Mouse (Mus musculus) brown adipose tissue, adult 24 weeks (tissue): ENCODE measurements around the gene Nfya. TPM values are rescaled to one million over a fixed set of nuclear protein-coding genes. Genes with fewer than 3 reads are reported as not detected.

Source experiments
- H3K27ac ChIP-seq: fragments of 200-500 bp; replicated peaks from 2 replicates; pipeline ENCODE4 v1.5.1; 2012; ENCODE audit warnings: low read depth, mild to moderate bottlenecking, low read length
- H3K4me1 ChIP-seq: fragments of 200-500 bp; 2 replicates; pipeline ENCODE4 v1.6.1; 2012; ENCODE audit warnings: low read length, mixed read lengths; ENCODE audit not compliant: control insufficient read depth, insufficient read depth, insufficient read length
- H3K4me3 ChIP-seq: fragments of 200-500 bp; 2 replicates; pipeline ENCODE4 v1.5.1; 2012; ENCODE audit warnings: low read depth, mild to moderate bottlenecking, low read length, moderate library complexity; ENCODE audit not compliant: insufficient read depth
- polyA plus RNA-seq: library from polyadenylated mRNA; stranded (reverse); fragments of >200 nt; gene quantifications from 2 replicates; pipeline ENCODE4 v1.2.4, GENCODE M21; 2012; ENCODE audit not compliant: missing spikeins, insufficient read depth, insufficient read length

Nfya gene
- polyA plus RNA-seq, 1 experiment: 6.3 TPM

DNA sequence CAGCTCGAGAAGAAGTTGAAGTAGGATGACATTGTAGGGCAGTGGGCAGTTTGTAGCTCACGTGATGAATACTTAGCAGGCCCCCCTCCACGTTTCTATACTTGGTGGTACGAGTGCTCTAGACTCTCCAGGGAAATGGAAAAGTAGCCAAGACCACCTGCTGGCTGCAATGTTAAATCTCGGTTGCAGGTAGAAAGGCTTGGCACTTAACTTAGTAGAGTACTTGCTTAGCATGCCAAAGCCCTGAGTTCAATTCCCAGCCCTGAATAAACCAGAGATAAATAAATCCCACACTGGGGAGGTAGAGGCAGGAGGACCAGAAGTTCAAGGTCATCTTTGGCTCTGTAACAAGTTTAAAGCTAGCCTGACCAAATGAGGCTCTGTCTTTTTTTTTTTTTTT, 24.8 kb upstream of the Nfya start:
- Histone ChIP-seq H3K4me1 (no peaks in the 10 kb centered on the region; the same call in 1 of the 2 replicates), H3K27ac (no peak overlapping the region), H3K4me3 (no peak overlapping the region)

DNA sequence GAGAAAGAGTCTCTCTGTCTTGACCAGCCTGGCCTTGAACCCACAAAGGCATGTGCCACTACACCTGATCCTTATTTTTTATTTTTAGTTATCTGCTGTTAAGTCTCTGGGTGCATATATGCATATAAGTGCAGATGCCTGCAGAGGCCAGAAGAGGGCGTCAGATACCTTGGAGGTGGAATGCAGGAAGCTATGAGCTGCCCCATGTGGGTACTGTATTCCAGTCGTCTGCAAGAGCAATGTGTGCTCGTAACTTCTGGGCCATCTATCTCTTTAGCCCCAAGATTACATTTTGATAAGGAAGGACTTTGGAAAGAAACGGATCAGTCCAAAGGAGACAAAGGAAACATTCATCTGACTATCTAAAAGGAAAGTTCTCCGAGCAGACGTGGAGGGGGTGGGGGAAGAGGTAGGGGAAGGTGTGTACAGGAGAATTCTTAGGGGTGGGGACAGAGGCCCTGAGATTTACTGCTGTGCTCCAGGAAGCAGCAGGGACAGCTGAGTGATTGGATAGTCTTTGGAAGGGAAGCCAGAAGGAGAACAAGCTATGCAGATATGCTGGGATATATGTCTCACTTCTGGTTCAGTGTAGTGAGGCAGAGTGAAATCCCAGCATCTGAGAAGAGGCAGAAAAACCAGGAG, 24.1 kb upstream of the Nfya start:
- no peaks in the 10 kb centered on the region; the same call in 1 of the 2 replicates for H3K4me1 ChIP-seq
- no peak overlapping the region for H3K27ac ChIP-seq
- H3K4me3 ChIP-seq: no peak overlapping the region

DNA sequence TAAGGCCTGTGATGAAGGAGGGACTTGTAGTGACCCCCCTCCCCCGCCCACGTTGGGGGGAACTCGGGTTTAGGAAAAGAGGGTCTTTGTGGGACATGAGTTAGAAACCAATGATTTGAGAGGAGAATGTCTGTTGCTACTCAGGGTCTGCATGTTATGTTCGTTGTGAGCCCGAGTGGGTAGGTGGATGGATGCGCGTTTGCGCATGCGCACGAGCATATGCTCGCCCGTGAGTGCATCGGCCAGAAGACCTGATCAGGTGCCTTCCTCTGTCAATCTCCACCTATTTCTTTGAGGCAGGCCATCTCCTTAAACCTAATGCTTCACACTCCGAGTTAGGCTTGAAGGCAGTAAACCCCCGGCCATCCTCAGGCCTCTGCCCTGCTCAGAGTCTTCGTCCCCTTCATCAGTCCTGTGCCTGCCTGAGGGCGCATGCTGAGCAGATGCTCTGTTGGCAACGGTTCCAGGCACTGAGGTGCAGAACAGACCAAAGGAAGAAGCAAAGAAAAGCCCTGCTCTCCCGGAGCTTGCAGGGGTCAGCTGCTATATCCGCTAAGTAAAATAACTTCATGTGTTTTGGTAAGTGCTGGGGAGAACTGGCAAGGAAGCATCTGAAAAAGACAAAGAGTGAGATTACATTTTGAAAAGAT, 23.4 kb upstream of the Nfya start:
- no peak overlapping the region for H3K27ac ChIP-seq
- H3K4me1 ChIP-seq: no peaks in the 10 kb centered on the region; the same call in 1 of the 2 replicates
- no peak overlapping the region for H3K4me3 ChIP-seq

DNA sequence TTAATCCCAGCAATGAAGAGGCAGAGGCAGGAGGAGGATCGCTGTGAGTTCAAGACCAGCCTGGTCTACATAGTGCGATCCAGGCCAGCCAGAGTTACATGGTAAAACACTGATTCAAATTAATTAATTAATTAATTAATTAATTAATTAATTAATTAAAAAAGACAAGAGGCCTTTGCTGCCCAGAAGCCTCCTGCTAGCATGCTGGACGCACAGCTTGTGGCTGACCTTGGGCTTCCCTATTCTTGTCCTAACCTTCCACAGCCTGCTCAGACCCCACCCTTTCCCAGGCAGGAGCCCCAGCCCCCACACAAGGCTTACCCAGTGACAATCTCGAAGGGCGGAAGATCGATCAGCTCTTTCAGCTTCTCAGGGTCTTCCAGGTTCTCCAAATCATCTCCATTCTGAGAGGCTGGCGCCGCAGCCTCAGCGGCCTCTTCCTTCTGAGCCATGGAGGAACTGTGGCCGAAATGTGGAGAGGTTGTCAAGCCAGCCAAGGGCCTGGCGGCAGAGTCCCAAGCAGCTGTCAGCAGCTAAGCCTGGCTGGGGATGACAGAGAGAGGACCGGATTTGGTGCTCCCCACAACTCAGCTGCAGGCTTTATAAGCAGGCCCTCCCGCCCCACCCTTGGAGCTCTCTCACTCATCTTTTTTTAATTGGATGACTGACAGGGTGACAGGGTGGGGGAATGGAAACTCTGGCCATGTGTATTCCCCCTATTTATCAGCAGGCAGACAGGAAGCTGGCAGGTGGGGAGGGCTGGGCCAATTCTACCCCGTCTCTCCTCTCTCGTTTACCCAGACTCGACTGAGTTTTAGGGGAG, 22.7 kb upstream of the Nfya start, which contains the start of gene Apobec2:
Gene Apobec2, minus strand, starts transcription at position 773 of the 823 bp plus-strand sequence.
- no peak within 1 kb of the TSS for H3K27ac ChIP-seq
- no peak within 1 kb of the TSS for H3K4me3 ChIP-seq
- no peaks in the 10 kb centered on the region; the same call in 1 of the 2 replicates for H3K4me1 ChIP-seq

DNA sequence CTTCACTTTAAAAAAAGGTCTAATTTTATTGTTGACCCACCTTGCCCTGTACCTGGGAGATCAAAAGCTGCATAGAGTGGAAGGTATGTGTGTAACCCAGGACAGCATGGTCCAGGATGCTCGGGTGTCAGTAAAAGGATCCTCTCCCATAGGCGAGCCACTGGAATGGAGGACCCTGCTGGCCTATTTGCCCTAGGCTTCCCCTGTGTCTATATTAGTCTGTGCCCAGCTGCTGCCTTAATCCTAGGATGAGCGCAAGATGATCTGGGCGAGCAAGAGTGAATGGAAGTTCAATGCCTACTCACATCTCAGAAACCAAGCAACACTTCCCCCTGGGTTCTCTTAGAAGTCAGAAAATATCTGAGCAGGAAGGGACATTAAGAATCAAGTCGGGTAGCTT, 21.3 kb upstream of the Nfya start:
- peaks cover 6% of the 10 kb centered on the region for H3K4me1 ChIP-seq
- H3K4me3 ChIP-seq: no peak overlapping the region
- H3K27ac ChIP-seq: no peak overlapping the region

DNA sequence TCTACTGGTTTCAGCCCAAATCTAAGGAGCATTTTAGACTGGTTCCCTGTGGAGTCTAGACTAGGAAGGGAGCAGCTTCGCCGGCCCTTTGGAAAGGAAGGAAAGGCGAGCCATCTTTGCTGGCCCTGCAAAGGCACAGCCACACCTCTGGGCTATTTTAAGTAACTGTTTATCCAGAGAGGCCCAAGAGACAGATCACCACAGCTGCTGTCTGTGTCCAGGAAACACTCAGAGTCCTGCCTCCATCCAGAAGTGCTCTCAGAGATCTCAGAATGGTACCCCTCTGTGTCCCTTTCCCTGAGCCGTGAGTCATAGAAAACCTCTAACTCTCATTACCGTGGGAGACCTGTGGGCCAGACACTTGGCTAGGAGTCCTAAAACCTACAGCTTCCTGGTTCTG, 20.7 kb upstream of the Nfya start:
- H3K4me1 ChIP-seq: peaks cover 6% of the 10 kb centered on the region
- no peak overlapping the region for H3K4me3 ChIP-seq
- H3K27ac ChIP-seq: no peak overlapping the region

DNA sequence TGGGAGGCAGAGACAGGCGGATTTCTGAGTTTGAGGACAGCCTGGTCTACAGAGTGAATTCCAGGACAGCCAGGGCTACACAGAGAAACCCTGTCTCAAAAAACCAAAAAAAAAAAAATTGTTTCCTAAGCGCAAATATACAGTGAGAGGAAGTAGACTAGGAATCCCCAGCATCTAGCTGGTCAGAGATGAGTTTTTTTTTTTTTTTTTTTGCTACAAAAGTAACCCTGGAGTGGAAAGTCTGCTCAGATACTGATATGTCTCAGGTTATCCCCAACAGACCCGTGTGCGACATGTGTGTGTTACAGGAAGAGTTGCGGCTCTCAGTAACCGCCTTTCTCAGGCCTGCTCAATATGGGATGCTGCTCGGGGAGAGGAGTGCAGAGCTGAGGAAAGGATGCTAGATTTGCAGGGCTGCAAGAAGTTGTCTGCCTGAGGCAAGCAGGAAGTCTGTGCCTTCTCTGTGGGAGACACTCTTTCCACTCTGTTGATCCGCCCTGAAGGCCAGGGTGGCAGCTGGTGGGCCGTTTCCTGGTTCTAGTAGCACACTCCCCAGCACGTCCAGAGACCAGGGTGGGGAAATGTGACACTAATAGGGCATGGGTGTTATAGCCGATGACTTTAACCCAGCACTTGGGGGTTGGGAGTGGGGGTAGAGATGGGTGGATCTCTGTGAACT, 18.3 kb upstream of the Nfya start:
- no peak overlapping the region for H3K4me3 ChIP-seq
- H3K27ac ChIP-seq: no peak overlapping the region
- peaks cover 6% of the 10 kb centered on the region for H3K4me1 ChIP-seq

DNA sequence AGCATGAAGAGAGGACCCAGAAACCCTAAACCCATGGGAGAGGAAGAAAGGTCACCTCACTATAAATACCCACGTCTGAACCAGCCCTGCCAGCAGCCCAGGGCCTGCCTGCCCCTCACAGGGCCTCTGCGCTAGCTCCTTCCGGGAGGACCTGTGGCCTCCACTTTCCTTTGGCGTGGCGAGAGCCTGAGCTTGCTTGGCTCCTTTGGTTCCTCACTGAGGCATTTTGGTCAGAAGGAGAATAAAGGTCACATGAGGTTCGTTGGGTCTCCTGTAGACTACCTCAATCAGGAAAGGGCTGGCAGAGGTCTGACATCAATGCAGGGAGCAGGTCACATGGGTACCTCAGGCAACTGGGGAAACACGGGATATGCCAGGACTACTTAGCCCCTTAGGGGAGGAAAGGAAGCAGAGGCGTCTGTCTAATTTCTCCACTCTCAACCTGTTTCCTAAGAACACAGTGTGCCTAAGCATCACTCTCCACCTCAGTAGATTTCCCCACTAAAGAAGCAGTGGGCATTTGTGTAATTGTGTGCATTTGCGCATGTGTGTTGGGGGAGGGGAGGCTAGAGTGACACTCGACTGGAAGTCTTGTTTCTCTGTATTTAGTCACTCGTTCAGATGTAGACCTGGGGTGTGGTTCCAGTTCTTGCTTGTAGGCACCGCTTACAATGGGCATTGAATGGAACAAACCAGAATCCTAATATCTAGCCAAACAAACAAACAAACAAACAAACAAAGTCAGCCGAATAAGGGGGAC, 17.5 kb upstream of the Nfya start:
- peaks cover 6% of the 10 kb centered on the region for H3K4me1 ChIP-seq
- no peak overlapping the region for H3K4me3 ChIP-seq

DNA sequence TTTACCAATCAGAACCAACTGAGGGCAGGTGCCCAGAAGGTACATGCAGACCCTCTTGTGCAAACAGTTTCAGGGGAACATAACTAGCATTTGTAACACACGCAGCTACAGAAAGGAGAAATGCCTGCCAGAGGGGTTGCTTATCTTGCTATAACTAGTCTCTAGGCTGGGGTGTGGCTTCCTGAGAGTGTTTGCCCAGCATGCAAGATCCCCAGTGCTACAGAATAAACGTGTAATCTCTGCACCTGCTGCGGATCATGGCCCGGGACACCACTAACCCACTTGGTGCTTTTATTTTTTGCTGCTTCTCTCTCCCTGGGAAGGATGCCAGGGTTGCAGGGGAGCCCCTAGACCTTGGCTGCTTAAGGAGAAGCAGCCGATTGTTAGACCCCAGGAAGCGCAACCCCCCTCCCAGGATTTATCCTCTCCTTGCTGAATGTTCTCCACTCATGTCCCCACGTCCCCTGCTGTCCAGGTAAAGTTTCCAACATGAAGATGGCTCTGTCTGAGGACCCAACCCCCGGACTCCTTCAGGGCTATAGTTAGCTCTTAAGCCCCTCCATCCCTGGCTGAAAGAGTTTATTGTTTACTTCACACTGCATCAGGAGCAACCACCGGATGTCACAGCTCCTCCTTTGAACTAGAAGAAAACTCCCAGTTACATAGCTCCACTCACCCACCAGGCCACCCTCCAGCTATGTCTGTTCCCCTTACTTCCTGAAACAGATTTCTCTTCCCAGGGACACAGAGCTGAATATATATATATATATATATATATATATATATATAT, 16.3 kb upstream of the Nfya start:
- no peak overlapping the region for H3K4me3 ChIP-seq
- peaks cover 6% of the 10 kb centered on the region for H3K4me1 ChIP-seq
- H3K27ac ChIP-seq: no peak overlapping the region

More for the DNA sequence above, 17.5 kb upstream of the Nfya start:
- no peak overlapping the region for H3K27ac ChIP-seq

DNA sequence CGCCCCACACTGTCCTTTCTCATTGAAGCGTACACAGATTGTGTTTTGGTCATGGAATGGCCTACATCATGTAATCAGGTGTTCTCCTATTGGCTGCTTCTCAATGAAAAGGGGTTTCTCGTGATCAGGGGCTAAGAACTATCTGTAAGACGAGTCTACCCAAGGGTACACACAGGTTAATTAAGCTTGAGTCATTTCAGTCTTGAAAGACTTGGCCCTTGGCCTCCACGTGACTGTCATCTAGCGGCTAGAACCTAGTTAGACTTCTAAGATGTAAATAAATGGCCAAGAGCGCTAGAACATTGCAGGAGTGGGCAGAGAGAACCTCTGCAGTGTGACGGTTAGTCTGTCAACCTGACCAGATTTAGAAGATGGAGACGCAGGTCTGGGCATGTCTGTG, 14.5 kb upstream of the Nfya start:
- Histone ChIP-seq H3K4me3 (no peak overlapping the region), H3K4me1 (peaks cover 6% of the 10 kb centered on the region), H3K27ac (no peak overlapping the region)

DNA sequence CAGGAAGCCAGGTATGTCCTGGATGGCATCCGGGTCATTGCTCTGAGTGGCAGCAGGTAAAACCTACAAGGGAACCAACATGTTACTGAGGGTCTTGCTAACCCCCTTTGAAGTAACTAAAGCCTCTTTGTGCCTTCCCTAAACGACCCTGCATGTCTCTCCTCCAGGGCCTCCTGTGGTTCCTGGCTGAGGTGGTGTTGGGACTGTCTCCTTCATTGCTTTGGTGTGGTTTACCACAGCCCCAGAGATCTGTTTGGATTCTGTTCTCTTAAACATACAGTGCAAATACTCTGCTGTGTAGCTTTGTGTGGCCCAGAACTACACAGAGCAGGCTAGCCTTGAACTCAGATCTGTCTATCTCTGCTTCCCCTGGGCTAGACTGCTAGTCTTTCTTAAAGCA, 9.9 kb upstream of the Nfya start:
- H3K27ac ChIP-seq: no peak overlapping the region
- no peak overlapping the region for H3K4me3 ChIP-seq
- no peaks in the 10 kb centered on the region for H3K4me1 ChIP-seq

DNA sequence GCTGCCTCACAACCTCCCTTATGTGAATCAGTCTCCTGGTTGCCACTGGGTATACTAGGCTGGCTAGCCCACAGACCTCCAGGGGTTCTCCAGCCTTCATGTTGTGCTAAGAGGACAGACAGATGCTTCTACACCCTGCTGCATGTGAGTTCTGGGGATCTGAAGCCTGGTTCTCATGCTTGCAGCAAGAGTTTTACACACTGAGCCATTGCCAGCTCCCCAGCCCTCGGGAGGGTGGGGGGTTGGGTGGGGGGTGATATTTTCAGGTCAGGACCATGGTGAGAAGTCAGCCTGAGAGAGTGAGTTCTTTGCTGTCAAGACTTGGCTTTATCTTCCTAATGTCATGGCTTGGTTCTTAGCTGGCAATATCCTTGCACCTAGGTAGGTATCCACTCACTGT, 9.1 kb upstream of the Nfya start:
- Histone ChIP-seq H3K4me1 (no peaks in the 10 kb centered on the region), H3K4me3 (no peak overlapping the region), H3K27ac (no peak overlapping the region)

DNA sequence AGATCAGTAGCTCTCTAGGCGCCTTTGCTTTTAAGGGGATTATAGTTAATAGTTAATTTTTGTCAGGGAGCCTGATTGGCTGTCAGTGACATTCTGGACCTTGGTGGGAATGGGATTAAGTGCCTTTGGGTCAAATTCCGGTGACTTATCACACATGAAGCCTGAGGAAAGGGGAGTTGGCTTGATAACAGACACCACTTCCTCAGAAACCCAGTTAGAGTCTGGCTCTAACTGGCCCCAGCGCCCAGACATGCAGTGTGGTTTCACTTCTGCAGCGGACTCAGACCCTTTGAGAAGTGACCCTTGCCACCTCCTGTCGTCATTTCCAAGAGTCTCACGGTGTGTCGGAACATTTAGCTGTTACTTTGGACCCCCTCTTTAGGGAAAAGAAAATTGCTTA, 8.5 kb upstream of the Nfya start:
- no peak overlapping the region for H3K27ac ChIP-seq
- no peaks in the 10 kb centered on the region for H3K4me1 ChIP-seq
- no peak overlapping the region; the same call in 1 of the 2 replicates for H3K4me3 ChIP-seq

DNA sequence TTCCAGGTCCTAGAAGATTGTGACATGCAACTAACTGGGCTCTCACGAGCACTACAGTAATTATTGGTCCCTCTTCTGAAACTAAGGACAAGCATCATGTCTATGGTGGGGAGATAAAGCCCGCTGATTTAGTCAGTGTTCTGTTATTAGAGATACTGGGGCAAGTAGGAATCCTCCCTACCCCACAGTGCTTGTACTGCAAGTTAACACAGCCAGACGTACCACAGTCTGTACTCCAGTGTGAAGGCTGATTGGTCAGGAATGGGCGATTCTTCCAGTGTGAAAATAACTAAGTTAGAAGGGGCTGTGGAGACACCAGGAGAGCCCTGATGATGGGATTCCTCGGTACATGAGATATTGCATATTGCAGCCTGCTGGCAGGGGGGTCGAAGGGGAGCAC, 7.8 kb upstream of the Nfya start:
- Histone ChIP-seq H3K4me3 (no peak overlapping the region), H3K4me1 (no peaks in the 10 kb centered on the region), H3K27ac (no peak overlapping the region)
